In the genomic region with DNA sequence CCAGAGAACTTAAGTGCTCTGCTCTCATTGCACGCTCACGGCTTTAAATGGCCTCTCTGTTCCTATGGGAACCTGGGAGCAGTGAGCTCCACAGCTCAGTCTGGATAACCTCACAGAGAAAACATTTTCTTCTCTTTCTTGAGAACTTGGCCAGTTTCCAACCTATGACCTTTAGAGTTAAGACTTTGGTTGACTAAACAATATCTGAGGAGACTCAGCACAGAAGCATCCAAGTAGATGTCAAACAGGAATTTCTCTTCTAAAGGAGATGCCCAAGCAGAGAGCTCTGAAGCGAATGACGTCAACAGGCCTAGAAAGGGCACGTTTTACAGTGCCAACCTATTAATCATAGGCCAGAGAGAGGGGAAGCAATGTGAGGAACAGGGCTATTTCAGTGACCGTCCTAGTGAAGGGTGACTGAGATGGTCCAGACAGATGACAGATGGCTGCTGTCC, we compare ENCODE assay signal across 11 mouse cellular contexts.
DNase-seq lines count a peak whose midpoint lies in the region; ATAC-seq and TF ChIP-seq lines count a peak whose summit lies in the region.
"Had no signal": no experiment of that assay in that cellular context is flagged by ENCODE, and none has a peak within 500 bp of the region (broad histone marks: within the 10 kb centered on the region; RNA-seq: fewer than 3 reads in every experiment).

No protein-coding gene starts in this region.

- TF ChIP-seq CTCF in thymus, adult 2 months (IDR thresholded peaks at IDR 0.05; ENCODE audit: borderline replicate concordance, control insufficient read depth, extremely low read depth, insufficient read depth, low read length, poor library complexity), result no peak

- no peaks in the 10 kb centered on the region for H3K27me3 ChIP-seq in kidney, embryonic 14.5 days (ENCODE audit: control insufficient read depth, insufficient read depth, low read length)
- no peaks in the 10 kb centered on the region for H3K27me3 ChIP-seq in hindbrain, embryonic 14.5 days (ENCODE audit: control insufficient read depth, insufficient read depth, low read length)
- H3K27me3 ChIP-seq in neural tube, embryonic 14.5 days (ENCODE audit: control insufficient read depth, insufficient read depth, low read length), result no peaks in the 10 kb centered on the region
- H3K27me3 ChIP-seq in thymus, adult 2 months (ENCODE audit: control insufficient read depth, insufficient read depth, low read length), result no peaks in the 10 kb centered on the region
- H3K27me3 ChIP-seq: embryonic facial prominence, embryonic 15.5 days had no signal

- no peak overlapping the region for H3K4me2 ChIP-seq in kidney, embryonic 14.5 days (replicated peaks; ENCODE audit: low read depth, low read length)
- no peak overlapping the region for H3K4me2 ChIP-seq in hindbrain, embryonic 14.5 days (replicated peaks)
- no peak overlapping the region for H3K4me2 ChIP-seq in neural tube, embryonic 14.5 days (ENCODE audit: low read depth, low read length)
- H3K4me2 ChIP-seq: embryonic facial prominence, embryonic 15.5 days had no signal

- H3K4me3 ChIP-seq in kidney, embryonic 14.5 days (ENCODE audit: low read length), result no peak overlapping the region
- no peak overlapping the region for H3K4me3 ChIP-seq in hindbrain, embryonic 14.5 days (replicated peaks; ENCODE audit: low read length)
- no peak overlapping the region for H3K4me3 ChIP-seq in neural tube, embryonic 14.5 days (ENCODE audit: low read depth, low read length)
- no peak overlapping the region for H3K4me3 ChIP-seq in thymus, adult 2 months (ENCODE audit: control insufficient read depth, insufficient read depth, low read length)
- H3K4me3 ChIP-seq: embryonic facial prominence, embryonic 15.5 days had no signal

- H3K4me1 ChIP-seq in kidney, embryonic 14.5 days (ENCODE audit: control insufficient read depth, insufficient read depth, low read length), result peaks cover 11% of the 10 kb centered on the region; the same call in 1 of the 2 replicates
- H3K4me1 ChIP-seq in hindbrain, embryonic 14.5 days (replicated peaks; ENCODE audit: control insufficient read depth, insufficient read depth, low read length), result no peaks in the 10 kb centered on the region
- no peaks in the 10 kb centered on the region for H3K4me1 ChIP-seq in neural tube, embryonic 14.5 days (ENCODE audit: control insufficient read depth, insufficient read depth, low read length)
- H3K4me1 ChIP-seq in thymus, adult 2 months (replicated peaks; ENCODE audit: control insufficient read depth, insufficient read depth, low read length), result no peaks in the 10 kb centered on the region; the same call in 1 of the 2 replicates

- 0 out of 2 replicates have a peak overlapping the region, but pooled peaks have one; percentile 52 for H3K27ac ChIP-seq in kidney, embryonic 14.5 days (ENCODE audit: low read depth, low read length)
- peak overlapping the region; percentile 61 for H3K27ac ChIP-seq in hindbrain, embryonic 14.5 days
- H3K27ac ChIP-seq in neural tube, embryonic 14.5 days (ENCODE audit: low read depth, low read length), result peak overlapping the region; percentile 39
- no peak overlapping the region for H3K27ac ChIP-seq in thymus, adult 2 months (ENCODE audit: control insufficient read depth, insufficient read depth, low read length)
- H3K27ac ChIP-seq: embryonic facial prominence, embryonic 15.5 days had no signal

- DNase-seq in kidney, postnatal 25 days, result no peak
- peak; percentile 64 for DNase-seq in brain, adult 2 months (ENCODE audit: low read depth, low spot score)
- peak; percentile 42 for DNase-seq in hindbrain, embryonic 14.5 days (ENCODE audit: low spot score)
- no peak for DNase-seq in left cerebral cortex, adult 18-20 months (ENCODE audit: low spot score in 2 of 2)
- DNase-seq in thymus, adult 2 months, result no peak
- DNase-seq: left cerebral cortex, postnatal 4 days; right cerebral cortex, adult 18-20 months had no signal

- ATAC-seq in kidney, embryonic 14.5 days (ENCODE audit: low FRiP score, low TSS enrichment), result peak; percentile 55; the same call in 1 of the 2 replicates
- peak; percentile 59; the same call in 1 of the 2 replicates for ATAC-seq in hindbrain, embryonic 14.5 days (ENCODE audit: low FRiP score)
- peak; percentile 54; the same call in 1 of the 2 replicates for ATAC-seq in neural tube, embryonic 14.5 days (ENCODE audit: low read depth)
- no peak for ATAC-seq in megakaryocyte, adult 5-6 weeks (ENCODE audit: poor library complexity, severe bottlenecking)

- H3K9ac ChIP-seq in kidney, embryonic 14.5 days (ENCODE audit: low read depth, low read length), result no peak overlapping the region
- H3K9ac ChIP-seq in hindbrain, embryonic 14.5 days, result no peak overlapping the region
- no peak overlapping the region for H3K9ac ChIP-seq in neural tube, embryonic 14.5 days (replicated peaks; ENCODE audit: low read depth, low read length)
- H3K9ac ChIP-seq: embryonic facial prominence, embryonic 15.5 days had no signal

- TF ChIP-seq POLR2A in thymus, adult 2 months (IDR thresholded peaks at IDR 0.05; ENCODE audit: control insufficient read depth, extremely low read depth, insufficient read depth, low read length, poor library complexity), result no peak

- 38% methylated on average over 6 of the region's 6 CpGs for WGBS in kidney, embryonic 14.5 days
- WGBS in hindbrain, embryonic 14.5 days, result 59% methylated on average over 6 of the region's 6 CpGs
- 47% methylated on average over 6 of the region's 6 CpGs for WGBS in neural tube, embryonic 14.5 days
- WGBS in thymus, adult 2 months, result 90% methylated on average over 6 of the region's 6 CpGs

- H3K36me3 ChIP-seq in kidney, embryonic 14.5 days (ENCODE audit: control insufficient read depth, insufficient read depth, low read length), result peaks cover 14% of the 10 kb centered on the region
- peaks cover 41% of the 10 kb centered on the region for H3K36me3 ChIP-seq in hindbrain, embryonic 14.5 days (replicated peaks; ENCODE audit: control insufficient read depth, insufficient read depth)
- H3K36me3 ChIP-seq in neural tube, embryonic 14.5 days (ENCODE audit: control insufficient read depth, insufficient read depth, low read length), result peaks cover 2% of the 10 kb centered on the region
- peaks cover 8% of the 10 kb centered on the region for H3K36me3 ChIP-seq in thymus, adult 2 months (ENCODE audit: control insufficient read depth, insufficient read depth, low read length)

- no peaks in the 10 kb centered on the region for H3K9me3 ChIP-seq in kidney, embryonic 14.5 days (ENCODE audit: control insufficient read depth, low read length)
- no peaks in the 10 kb centered on the region for H3K9me3 ChIP-seq in hindbrain, embryonic 14.5 days (ENCODE audit: control insufficient read depth, low read length)
- no peaks in the 10 kb centered on the region for H3K9me3 ChIP-seq in neural tube, embryonic 14.5 days (ENCODE audit: control insufficient read depth, low read length)
- H3K9me3 ChIP-seq: embryonic facial prominence, embryonic 15.5 days had no signal

Comparison
In these comparisons a context has a peak if more than half of its experiments do, and no peak if none do; other contexts are left out.
1. DNase-seq: peak in brain, adult 2 months (single experiment) and hindbrain, embryonic 14.5 days (single experiment); none in kidney, postnatal 25 days (0 of 2), left cerebral cortex, adult 18-20 months (0 of 2) and thymus, adult 2 months (single experiment).